Mouse (Mus musculus) intestine, embryonic 14.5 days (tissue): ENCODE measurements at regions not wholly inside any gene's neighbourhood (a gene's known extent, or its start where the extent isn't known, plus 50 kb on each side); places are given as distances from the start of the nearest gene placed in this dataset.

Experiments
- ATAC-seq: fragments of 200-750 bp; cut with Nextera tagmentation; replicated peaks from 2 replicates; pipeline ENCODE4 v1.8.0; 2017; ENCODE audit warnings: low read depth, moderate number of reproducible peaks, moderate TSS enrichment, moderate library complexity; ENCODE audit not compliant: low FRiP score, low TSS enrichment
- DNase-seq: peaks from one replicate; pipeline ENCODE4 v3.0.0-alpha.2; 2018; ENCODE audit warnings: low spot score
- H3K27ac ChIP-seq: fragments of 300-500 bp; sonication (generic); 2 replicates; pipeline ENCODE4 v1.5.1; 2014; ENCODE audit warnings: low read depth, mild to moderate bottlenecking, control low read depth
- H3K27me3 ChIP-seq: fragments of 300-500 bp; sonication (generic); replicated peaks from 2 replicates; pipeline ENCODE4 v1.6.1; 2014; ENCODE audit warnings: low read length, control low read depth; ENCODE audit not compliant: control insufficient read depth, insufficient read depth
- H3K36me3 ChIP-seq: fragments of 300-500 bp; sonication (generic); 2 replicates; pipeline ENCODE4 v1.6.1; 2014; ENCODE audit warnings: low read length, control low read depth; ENCODE audit not compliant: control insufficient read depth, insufficient read depth
- H3K4me1 ChIP-seq: fragments of 300-500 bp; sonication (generic); replicated peaks from 2 replicates; pipeline ENCODE4 v1.6.1; 2014; ENCODE audit warnings: low read length, control low read depth, mixed read lengths; ENCODE audit not compliant: control insufficient read depth, insufficient read depth
- H3K4me2 ChIP-seq: fragments of 300-500 bp; sonication (generic); 2 replicates; pipeline ENCODE4 v1.6.1; 2014; ENCODE audit warnings: low read length
- H3K4me3 ChIP-seq: fragments of 300-500 bp; sonication (generic); 2 replicates; pipeline ENCODE4 v1.5.1; 2014; ENCODE audit warnings: low read depth, low read length, control low read depth, mixed read lengths
- H3K9ac ChIP-seq: fragments of 300-500 bp; sonication (generic); 2 replicates; pipeline ENCODE4 v1.6.1; 2014; ENCODE audit warnings: mild to moderate bottlenecking, low read length
- H3K9me3 ChIP-seq: fragments of 300-500 bp; sonication (generic); 2 replicates; pipeline ENCODE4 v1.6.1; 2016; ENCODE audit warnings: low read length, control low read depth; ENCODE audit not compliant: control insufficient read depth
- WGBS: fragments of 180-500 bp; shearing (Covaris S2); extraction: QIAGEN DNeasy Blood & Tissue Kit; methylation state at CpG from one replicate; pipeline ENCODE4 v1.1.7; 2014; 5-methylcytosine and 5-hydroxymethylcytosine counted together

- peak; percentile 90 for DNase-seq
Measured at GRCm38 (mm10) chr13:93243076-93243475, 50.9 kb upstream of the Tent2 start.

GRCm38 (mm10) chr13:93248711-93249110 lies 50.7 kb upstream of the Homer1 start:
- WGBS, result 75% methylated on average over 4 of the region's 4 CpGs
- H3K4me2 ChIP-seq, result no peak overlapping the region
- no peaks in the 10 kb centered on the region for H3K27me3 ChIP-seq
- H3K4me3 ChIP-seq, result no peak overlapping the region
- no peaks in the 10 kb centered on the region for H3K36me3 ChIP-seq
- H3K4me1 ChIP-seq, result no peaks in the 10 kb centered on the region
- no peak overlapping the region for H3K27ac ChIP-seq
- H3K9ac ChIP-seq, result no peak overlapping the region
- ATAC-seq (no peak), DNase-seq (no peak)
- no peaks in the 10 kb centered on the region for H3K9me3 ChIP-seq

More at GRCm38 (mm10) chr13:93243076-93243475, 50.9 kb upstream of the Tent2 start:
- Histone ChIP-seq H3K9me3 (no peaks in the 10 kb centered on the region), H3K4me1 (no peaks in the 10 kb centered on the region), H3K4me3 (no peak overlapping the region), H3K9ac (no peak overlapping the region), H3K4me2 (no peak overlapping the region), H3K36me3 (no peaks in the 10 kb centered on the region), H3K27me3 (no peaks in the 10 kb centered on the region), H3K27ac (no peak overlapping the region)
- WGBS, result 82% methylated on average over 2 of the region's 2 CpGs
- ATAC-seq, result 0 out of 2 replicates have a peak, but pooled peaks have one; percentile 47
